Mouse (Mus musculus) embryonic facial prominence, embryonic 13.5 days (tissue): ENCODE measurements around the gene Styk1. TPM values are rescaled to one million over a fixed set of nuclear protein-coding genes. Genes with fewer than 3 reads are reported as not detected.
A peak's percentile ranks its signal among the peaks of the same experiment; 100 is the strongest.

Experiments used
- ATAC-seq: fragments of 200-750 bp; cut with Nextera tagmentation; 2 replicates; pipeline ENCODE4 v1.8.0; 2017; ENCODE audit warnings: low read depth; ENCODE audit not compliant: insufficient number of reproducible peaks, insufficient read depth, low FRiP score, low TSS enrichment
- H3K27ac ChIP-seq: fragments of 300-500 bp; sonication (generic); 2 replicates; pipeline ENCODE4 v1.5.1; 2015; ENCODE audit warnings: moderate library complexity, mild to moderate bottlenecking, inconsistent platforms
- H3K27me3 ChIP-seq: fragments of 300-500 bp; sonication (generic); 2 replicates; pipeline ENCODE4 v1.6.1; 2015; ENCODE audit warnings: mild to moderate bottlenecking, inconsistent platforms
- H3K36me3 ChIP-seq: fragments of 300-500 bp; sonication (generic); 2 replicates; pipeline ENCODE4 v1.6.1; 2015; ENCODE audit warnings: mild to moderate bottlenecking, inconsistent platforms
- H3K4me1 ChIP-seq: fragments of 300-500 bp; sonication (generic); 2 replicates; pipeline ENCODE4 v1.6.1; 2015; ENCODE audit warnings: inconsistent platforms
- H3K4me2 ChIP-seq: fragments of 300-500 bp; sonication (generic); 2 replicates; pipeline ENCODE4 v1.6.1; 2015; ENCODE audit warnings: moderate library complexity, mild to moderate bottlenecking, inconsistent platforms
- H3K4me3 ChIP-seq: fragments of 300-500 bp; sonication (generic); 2 replicates; pipeline ENCODE4 v1.5.1; 2015; ENCODE audit warnings: mild to moderate bottlenecking, inconsistent platforms
- H3K9ac ChIP-seq: fragments of 300-500 bp; sonication (generic); 2 replicates; pipeline ENCODE4 v1.6.1; 2015; ENCODE audit warnings: mild to moderate bottlenecking, inconsistent platforms
- H3K9me3 ChIP-seq: fragments of 300-500 bp; sonication (generic); 2 replicates; pipeline ENCODE4 v1.6.1; 2016; ENCODE audit warnings: inconsistent platforms
- whole genome bisulfite sequencing: fragments of 180-500 bp; shearing (Covaris S2); methylation state at CpG from one replicate; pipeline ENCODE4 v1.1.7; 2015; ENCODE audit warnings: mixed read lengths; 5-methylcytosine and 5-hydroxymethylcytosine counted together
- polyA plus RNA-seq: library from polyadenylated mRNA; unstranded; fragments of >200 nt; fragmentation: Nextera tagmentation; extraction: Ambion mirVana; gene quantifications from 2 replicates; pipeline ENCODE4 v1.2.1, GENCODE M21; 2015

Gene Styk1
- polyA plus RNA-seq, result 0.65 and 0.91 TPM in 2 replicates

GRCm38 (mm10) chr6:131353352-131353919, at the start of gene Styk1:
TSS of gene Styk1 (minus strand) at chr6:131353597.
- H3K27ac ChIP-seq, result no peak within 1 kb of the TSS
- peaks cover 6% of the 10 kb centered on the region for H3K27me3 ChIP-seq
- ATAC-seq, result peak; percentile 79
- H3K4me3 ChIP-seq, result peak within 1 kb of the TSS; percentile 32
- H3K4me1 ChIP-seq, result peaks cover 5% of the 10 kb centered on the region
- H3K9ac ChIP-seq, result peak within 1 kb of the TSS; percentile 49; the same call in 1 of the 2 replicates
- 1% methylated on average over 16 of the region's 16 CpGs for WGBS
- H3K36me3 ChIP-seq, result no peaks in the 10 kb centered on the region
- H3K4me2 ChIP-seq, result peak within 1 kb of the TSS; percentile 59
- H3K9me3 ChIP-seq, result no peaks in the 10 kb centered on the region

GRCm38 (mm10) chr6:131403036-131403435, 49.6 kb upstream of the Styk1 start:
- H3K4me3 ChIP-seq, result no peak overlapping the region
- H3K4me2 ChIP-seq, result no peak overlapping the region
- H3K27ac ChIP-seq, result no peak overlapping the region
- H3K9me3 ChIP-seq, result 0 out of 2 replicates have a peak, but pooled peaks cover 3% of the 10 kb centered on the region
- no peak overlapping the region for H3K9ac ChIP-seq
- H3K36me3 ChIP-seq, result no peaks in the 10 kb centered on the region
- no peak for ATAC-seq
- no peaks in the 10 kb centered on the region for H3K27me3 ChIP-seq
- WGBS, result 73% methylated on average over 2 of the region's 2 CpGs
- no peaks in the 10 kb centered on the region for H3K4me1 ChIP-seq

DNA sequence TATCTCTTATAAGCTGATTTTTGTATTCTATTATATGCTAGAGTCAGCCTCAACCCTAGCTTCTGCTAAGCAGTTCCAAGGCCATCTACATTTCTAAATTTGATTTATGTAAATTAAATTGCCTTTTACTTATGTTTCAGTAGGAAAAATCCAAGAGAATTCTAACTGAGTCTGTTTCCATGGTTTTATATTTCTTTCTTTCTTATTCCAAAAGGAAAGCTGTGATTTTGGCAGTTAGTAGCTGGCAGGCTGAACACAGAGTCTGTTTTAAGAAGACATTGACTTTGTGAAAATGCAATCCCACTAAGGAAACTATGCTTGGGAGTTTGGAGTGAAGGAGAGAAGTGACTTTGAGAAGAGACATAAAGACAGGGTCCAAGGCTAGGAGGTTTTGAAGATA, 49.2 kb upstream of the Styk1 start:
- ATAC-seq, result no peak
- Histone ChIP-seq H3K36me3 (no peaks in the 10 kb centered on the region), H3K9ac (no peak overlapping the region), H3K9me3 (0 out of 2 replicates have a peak, but pooled peaks cover 3% of the 10 kb centered on the region), H3K27me3 (no peaks in the 10 kb centered on the region), H3K4me1 (no peaks in the 10 kb centered on the region), H3K4me3 (no peak overlapping the region), H3K27ac (no peak overlapping the region), H3K4me2 (no peak overlapping the region)

DNA sequence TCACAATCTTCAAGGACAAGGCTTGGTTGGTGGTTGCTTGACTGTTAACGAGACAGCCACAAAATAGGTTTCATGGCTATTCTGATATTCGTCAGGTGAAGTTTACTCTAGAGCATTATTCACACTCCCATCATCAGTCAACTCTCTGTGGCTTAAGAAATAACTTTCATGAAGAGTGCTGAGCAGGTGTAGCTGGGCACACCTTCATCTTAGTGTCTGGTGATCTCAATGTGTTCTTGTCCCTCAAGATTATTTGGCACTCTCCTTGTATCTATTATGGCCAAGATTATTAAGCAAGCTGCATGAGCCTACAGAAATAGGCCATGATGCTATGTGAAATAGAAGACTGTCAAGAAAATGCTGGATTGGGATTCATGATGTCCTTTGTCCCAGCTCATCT, 47.9 kb upstream of the Styk1 start:
- Histone ChIP-seq H3K27me3 (no peaks in the 10 kb centered on the region), H3K9ac (no peak overlapping the region), H3K9me3 (0 out of 2 replicates have a peak, but pooled peaks cover 3% of the 10 kb centered on the region), H3K27ac (no peak overlapping the region), H3K4me1 (no peaks in the 10 kb centered on the region), H3K36me3 (no peaks in the 10 kb centered on the region), H3K4me2 (no peak overlapping the region), H3K4me3 (no peak overlapping the region)
- WGBS, result 80% methylated on average over 2 of the region's 2 CpGs
- no peak for ATAC-seq

GRCm38 (mm10) chr6:131396650-131397049, 43.3 kb upstream of the Styk1 start:
- H3K4me1 ChIP-seq, result no peaks in the 10 kb centered on the region
- H3K9ac ChIP-seq, result no peak overlapping the region
- 48% methylated on average over 1 of the region's 1 CpGs for WGBS
- no peak for ATAC-seq
- no peak overlapping the region for H3K27ac ChIP-seq
- no peak overlapping the region for H3K4me2 ChIP-seq
- H3K9me3 ChIP-seq, result no peaks in the 10 kb centered on the region
- no peaks in the 10 kb centered on the region for H3K36me3 ChIP-seq
- no peaks in the 10 kb centered on the region for H3K27me3 ChIP-seq
- H3K4me3 ChIP-seq, result no peak overlapping the region

GRCm38 (mm10) chr6:131393873-131394660, 40.7 kb upstream of the Styk1 start:
- no peak overlapping the region for H3K9ac ChIP-seq
- no peak overlapping the region for H3K27ac ChIP-seq
- ATAC-seq, result no peak
- 78% methylated on average over 4 of the region's 4 CpGs for WGBS
- no peak overlapping the region for H3K4me3 ChIP-seq
- no peaks in the 10 kb centered on the region for H3K36me3 ChIP-seq
- no peak overlapping the region for H3K4me2 ChIP-seq
- H3K27me3 ChIP-seq, result no peaks in the 10 kb centered on the region
- H3K4me1 ChIP-seq, result peaks cover 1% of the 10 kb centered on the region; the same call in 1 of the 2 replicates
- H3K9me3 ChIP-seq, result no peaks in the 10 kb centered on the region

DNA sequence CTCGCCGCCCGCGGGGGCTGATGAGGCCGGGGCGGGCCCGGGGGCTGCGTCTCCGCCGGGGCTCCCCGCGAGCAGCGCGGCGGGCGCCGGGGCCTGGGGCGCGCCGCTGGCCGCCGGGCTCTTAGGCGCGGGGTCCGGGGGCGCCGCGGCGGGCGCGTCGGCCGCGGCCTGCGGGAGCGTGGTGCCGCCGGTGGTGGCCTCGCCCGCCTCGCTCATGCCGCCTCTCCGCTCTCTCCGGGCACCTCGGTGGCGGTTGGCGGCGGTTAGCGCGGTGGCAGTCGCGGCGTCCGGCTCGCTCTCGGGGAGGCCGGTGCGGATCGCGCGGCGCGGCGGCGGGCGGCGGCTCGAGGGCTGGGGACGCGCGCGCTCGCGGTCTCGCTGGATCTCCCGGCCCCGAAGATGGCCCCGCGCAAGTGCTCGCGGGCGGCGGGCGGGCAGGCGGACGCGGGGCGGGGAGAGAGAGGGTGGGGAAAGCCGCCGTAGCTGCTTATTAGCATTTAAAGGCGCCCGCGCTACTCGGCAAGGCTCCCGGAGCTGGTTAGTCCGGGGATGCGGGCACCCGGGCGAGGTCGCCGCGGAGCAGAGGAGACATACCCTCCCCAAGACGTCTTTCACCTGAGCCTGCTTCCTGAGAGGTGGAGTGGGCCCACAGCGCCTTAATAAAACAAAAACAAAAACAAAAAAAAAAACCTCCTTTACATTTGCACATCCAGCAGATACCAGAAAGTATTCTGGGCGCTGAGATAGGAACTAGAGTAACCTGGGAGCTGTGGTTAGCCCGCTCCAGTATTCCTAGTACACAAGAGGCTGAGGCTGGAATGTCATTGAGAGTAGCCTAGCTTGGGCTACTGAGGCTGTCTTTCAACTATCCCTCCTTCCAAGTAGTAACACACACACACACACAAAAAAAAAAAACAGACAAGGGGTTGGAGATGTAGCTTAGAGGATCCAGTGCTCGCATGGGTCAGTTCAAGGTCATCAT, 34.9 kb upstream of the Styk1 start, which contains the start of gene Ybx3:
Gene Ybx3, minus strand, starts transcription at position 437 of the 982 bp plus-strand sequence.
- peak within 1 kb of the TSS; percentile 82 for H3K27ac ChIP-seq
- WGBS, result under 1% methylated on average over 73 of the region's 107 CpGs
- no peaks in the 10 kb centered on the region for H3K27me3 ChIP-seq
- peak within 1 kb of the TSS; percentile 83 for H3K4me2 ChIP-seq
- no peaks in the 10 kb centered on the region for H3K9me3 ChIP-seq
- H3K36me3 ChIP-seq, result no peaks in the 10 kb centered on the region
- H3K9ac ChIP-seq, result peak within 1 kb of the TSS; percentile 90
- peak; percentile 74 for ATAC-seq
- H3K4me3 ChIP-seq, result peak within 1 kb of the TSS; percentile 92
- peaks cover 28% of the 10 kb centered on the region for H3K4me1 ChIP-seq

GRCm38 (mm10) chr6:131387221-131388039, 34.0 kb upstream of the Styk1 start:
- H3K4me1 ChIP-seq, result peaks cover 34% of the 10 kb centered on the region

DNA sequence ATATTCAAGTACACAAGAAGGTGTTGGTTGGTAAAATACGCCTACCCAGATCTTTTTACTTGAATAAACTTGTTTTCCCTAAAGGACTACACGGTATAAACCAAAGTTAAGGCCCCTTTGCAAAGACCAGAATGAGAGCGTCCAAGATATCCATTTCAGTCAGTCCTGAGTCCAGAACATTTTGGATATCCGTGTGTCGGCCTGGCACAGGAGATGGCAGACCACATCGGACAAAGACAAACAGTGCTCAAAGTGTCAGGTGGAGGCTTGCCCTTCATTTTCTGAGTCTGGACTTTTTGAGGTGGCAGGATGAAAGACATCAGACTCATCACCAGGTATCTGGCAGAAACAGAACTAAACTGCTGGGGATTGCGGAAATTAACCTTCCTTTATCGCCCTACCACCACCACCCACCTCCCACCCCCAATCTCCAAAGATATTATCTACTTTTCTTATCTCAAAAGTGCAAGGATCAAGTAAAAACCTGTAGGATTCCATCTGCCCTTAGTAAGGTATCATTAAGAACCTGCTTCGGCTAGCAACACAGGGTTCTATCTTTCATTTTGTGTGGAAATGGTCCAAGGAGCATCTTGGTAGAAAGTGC, 33.1 kb upstream of the Styk1 start:
- WGBS, result 43% methylated on average over 9 of the region's 9 CpGs
- Histone ChIP-seq H3K4me2 (peak overlapping the region; percentile 83), H3K27ac (no peak overlapping the region), H3K27me3 (no peaks in the 10 kb centered on the region), H3K36me3 (no peaks in the 10 kb centered on the region), H3K9me3 (no peaks in the 10 kb centered on the region), H3K4me1 (peaks cover 39% of the 10 kb centered on the region), H3K4me3 (peak overlapping the region; percentile 92), H3K9ac (peak overlapping the region; percentile 90; the same call in 1 of the 2 replicates)
- no peak for ATAC-seq

More at GRCm38 (mm10) chr6:131387221-131388039, 34.0 kb upstream of the Styk1 start:
- peak overlapping the region; percentile 82 for H3K27ac ChIP-seq
- under 1% methylated on average over 43 of the region's 43 CpGs for WGBS
- no peaks in the 10 kb centered on the region for H3K9me3 ChIP-seq
- peak overlapping the region; percentile 83 for H3K4me2 ChIP-seq
- peak; percentile 27; the same call in 1 of the 2 replicates for ATAC-seq
- no peaks in the 10 kb centered on the region for H3K27me3 ChIP-seq
- H3K36me3 ChIP-seq, result no peaks in the 10 kb centered on the region
- peak overlapping the region; percentile 92 for H3K4me3 ChIP-seq
- H3K9ac ChIP-seq, result peak overlapping the region; percentile 90

- no peak overlapping the region for H3K4me3 ChIP-seq
- no peak for ATAC-seq
- H3K4me1 ChIP-seq, result peaks cover 39% of the 10 kb centered on the region
- peaks cover 4% of the 10 kb centered on the region for H3K36me3 ChIP-seq
- H3K9me3 ChIP-seq, result no peaks in the 10 kb centered on the region
- no peaks in the 10 kb centered on the region for H3K27me3 ChIP-seq
- H3K4me2 ChIP-seq, result no peak overlapping the region
- WGBS, result 85% methylated on average over 1 of the region's 1 CpGs
- no peak overlapping the region for H3K9ac ChIP-seq
- H3K27ac ChIP-seq, result no peak overlapping the region
Observed at GRCm38 (mm10) chr6:131385469-131385868, 32.1 kb upstream of the Styk1 start.
